Mouse (Mus musculus) liver, embryonic 16.5 days (tissue): ENCODE results near the gene AL732309.1. TPM values are rescaled to one million over a fixed set of nuclear protein-coding genes. Genes with fewer than 3 reads are reported as not detected.
"Not testable (repeated sequence)": the region's sequence is repeated elsewhere in the genome, so short reads cannot be mapped to it uniquely, and the experiment has no call there.

ENCODE experiments used
- ATAC-seq: fragments of 200-750 bp; cut with Nextera tagmentation; 2 replicates; pipeline ENCODE4 v1.8.0; 2017; ENCODE audit warnings: low read depth, mild to moderate bottlenecking, moderate number of reproducible peaks, moderate library complexity
- H3K27ac ChIP-seq: fragments of 300-500 bp; sonication (generic); 2 replicates; pipeline ENCODE4 v1.5.1; 2014; ENCODE audit warnings: mild to moderate bottlenecking, low read length
- H3K27me3 ChIP-seq: fragments of 300-500 bp; sonication (generic); 2 replicates; pipeline ENCODE4 v1.6.1; 2014; ENCODE audit warnings: low read depth, low read length, mixed read lengths; ENCODE audit not compliant: control insufficient read depth, insufficient read depth
- H3K36me3 ChIP-seq: fragments of 300-500 bp; sonication (generic); 2 replicates; pipeline ENCODE4 v1.6.1; 2014; ENCODE audit warnings: mild to moderate bottlenecking; ENCODE audit not compliant: control insufficient read depth, insufficient read depth
- H3K4me1 ChIP-seq: fragments of 300-500 bp; sonication (generic); 2 replicates; pipeline ENCODE4 v1.6.1; 2014; ENCODE audit warnings: low read depth, low read length, mixed read lengths; ENCODE audit not compliant: control insufficient read depth
- H3K4me2 ChIP-seq: fragments of 300-500 bp; sonication (generic); 2 replicates; pipeline ENCODE4 v1.6.1; 2014; ENCODE audit warnings: low read depth, low read length, mixed read lengths
- H3K4me3 ChIP-seq: fragments of 300-500 bp; sonication (generic); 2 replicates; pipeline ENCODE4 v1.5.1; 2014; ENCODE audit warnings: low read depth, mild to moderate bottlenecking, low read length
- H3K9ac ChIP-seq: fragments of 300-500 bp; sonication (generic); 2 replicates; pipeline ENCODE4 v1.6.1; 2014; ENCODE audit warnings: low read depth, low read length
- H3K9me3 ChIP-seq: fragments of 300-500 bp; sonication (generic); replicated peaks from 2 replicates; pipeline ENCODE4 v1.6.1; 2016; ENCODE audit warnings: low read length; ENCODE audit not compliant: control insufficient read depth
- WGBS: fragments of 180-500 bp; shearing (Covaris S2); extraction: QIAGEN DNeasy Blood & Tissue Kit; methylation state at CpG from one replicate; pipeline ENCODE4 v1.1.7; 2014; ENCODE audit not compliant: insufficient replicate concordance; 5-methylcytosine and 5-hydroxymethylcytosine counted together
- polyA plus RNA-seq: library from polyadenylated mRNA; unstranded; fragments of >200 nt; fragmentation: Nextera tagmentation; extraction: Ambion mirVana; gene quantifications from 2 replicates; pipeline ENCODE4 v1.2.1, GENCODE M21; 2015

AL732309.1 gene
- polyA plus RNA-seq, 1 experiment from 2014 or later = 1.8 TPM

GRCm38 (mm10) chr2:25262795-25263622 lies 16.3 kb upstream of the AL732309.1 start:
- peak; percentile 14 for ATAC-seq
- peak overlapping the region; percentile 100 for H3K4me2 ChIP-seq
- H3K9ac ChIP-seq = peak overlapping the region; percentile 81
- H3K27ac ChIP-seq = peak overlapping the region; percentile 74
- peak overlapping the region; percentile 89 for H3K4me3 ChIP-seq
- H3K36me3 ChIP-seq = no peaks in the 10 kb centered on the region
- H3K27me3 ChIP-seq = no peaks in the 10 kb centered on the region
- under 1% methylated on average over 82 of the region's 82 CpGs for WGBS
- no peaks in the 10 kb centered on the region for H3K9me3 ChIP-seq
- H3K4me1 ChIP-seq = peaks cover 54% of the 10 kb centered on the region

- ATAC-seq = peak; percentile 98
- Histone ChIP-seq H3K9me3 (no peaks in the 10 kb centered on the region), H3K4me3 (peak within 1 kb of the TSS; percentile 89), H3K4me2 (peak within 1 kb of the TSS; percentile 100), H3K9ac (peak within 1 kb of the TSS; percentile 81), H3K27me3 (no peaks in the 10 kb centered on the region), H3K27ac (peak within 1 kb of the TSS; percentile 74), H3K36me3 (no peaks in the 10 kb centered on the region), H3K4me1 (peaks cover 48% of the 10 kb centered on the region)
- under 1% methylated on average over 39 of the region's 39 CpGs for WGBS
Observed at GRCm38 (mm10) chr2:25262291-25262767, 15.7 kb upstream of the AL732309.1 start, which contains the start of gene Tprn. Gene Tprn (plus strand): TSS chr2:25262618.

GRCm38 (mm10) chr2:25261870-25262269 lies 15.2 kb upstream of the AL732309.1 start:
- Histone ChIP-seq H3K27ac (peak overlapping the region; percentile 68), H3K27me3 (no peaks in the 10 kb centered on the region), H3K4me3 (peak overlapping the region; percentile 89), H3K9ac (peak overlapping the region; percentile 69), H3K4me2 (peak overlapping the region; percentile 100), H3K9me3 (no peaks in the 10 kb centered on the region), H3K36me3 (no peaks in the 10 kb centered on the region), H3K4me1 (peaks cover 43% of the 10 kb centered on the region)
- ATAC-seq = peak; percentile 1
- WGBS = 44% methylated on average over 11 of the region's 12 CpGs

- H3K27ac ChIP-seq = no peak overlapping the region
- H3K4me2 ChIP-seq = no peak overlapping the region
- H3K4me1 ChIP-seq = peaks cover 28% of the 10 kb centered on the region
- no peak for ATAC-seq
- no peak overlapping the region for H3K4me3 ChIP-seq
- H3K27me3 ChIP-seq = no peaks in the 10 kb centered on the region
- 38% methylated on average over 2 of the region's 2 CpGs for WGBS
- no peaks in the 10 kb centered on the region for H3K9me3 ChIP-seq
- no peak overlapping the region for H3K9ac ChIP-seq
- H3K36me3 ChIP-seq = no peaks in the 10 kb centered on the region
Observed at GRCm38 (mm10) chr2:25258887-25259286, 12.2 kb upstream of the AL732309.1 start.

- H3K27ac ChIP-seq, ATAC-seq, H3K9me3 ChIP-seq, H3K27me3 ChIP-seq, H3K4me3 ChIP-seq, H3K36me3 ChIP-seq, H3K9ac ChIP-seq, H3K4me2 ChIP-seq: not testable (repeated sequence)
- peaks cover 19% of the 10 kb centered on the region for H3K4me1 ChIP-seq
- 72% methylated on average over 5 of the region's 5 CpGs for WGBS
Observed at GRCm38 (mm10) chr2:25257250-25257649, 10.6 kb upstream of the AL732309.1 start.

GRCm38 (mm10) chr2:25256443-25257109 lies 9.9 kb upstream of the AL732309.1 start:
- not testable (repeated sequence) for H3K36me3 ChIP-seq, ATAC-seq, H3K27ac ChIP-seq, H3K9me3 ChIP-seq, H3K27me3 ChIP-seq
- Histone ChIP-seq H3K9ac (peak overlapping the region; percentile 91), H3K4me2 (peak overlapping the region; percentile 73), H3K4me1 (peaks cover 14% of the 10 kb centered on the region), H3K4me3 (peak overlapping the region; percentile 100)
- 40% methylated on average over 11 of the region's 12 CpGs for WGBS

- peak within 1 kb of the TSS; percentile 100 for H3K4me3 ChIP-seq
- H3K36me3 ChIP-seq = peaks cover 5% of the 10 kb centered on the region; the same call in 1 of the 2 replicates
- H3K4me1 ChIP-seq = peaks cover 14% of the 10 kb centered on the region
- H3K4me2 ChIP-seq = peak within 1 kb of the TSS; percentile 73
- peak; percentile 88 for ATAC-seq
- no peaks in the 10 kb centered on the region for H3K9me3 ChIP-seq
- H3K9ac ChIP-seq = peak within 1 kb of the TSS; percentile 91
- under 1% methylated on average over 39 of the region's 39 CpGs for WGBS
- peak within 1 kb of the TSS; percentile 87 for H3K27ac ChIP-seq
- H3K27me3 ChIP-seq = no peaks in the 10 kb centered on the region
Observed at GRCm38 (mm10) chr2:25255284-25255779, 8.7 kb upstream of the AL732309.1 start, which contains the start of gene Tmem203. Gene Tmem203 (plus strand): TSS chr2:25255439.

GRCm38 (mm10) chr2:25252331-25252730 lies 5.7 kb upstream of the AL732309.1 start:
- Histone ChIP-seq H3K36me3 (peaks cover 15% of the 10 kb centered on the region), H3K4me3 (no peak overlapping the region), H3K27me3 (no peaks in the 10 kb centered on the region), H3K9ac (no peak overlapping the region), H3K27ac (no peak overlapping the region), H3K4me1 (peaks cover 14% of the 10 kb centered on the region), H3K4me2 (no peak overlapping the region), H3K9me3 (no peaks in the 10 kb centered on the region)
- WGBS = 76% methylated on average over 1 of the region's 1 CpGs
- no peak for ATAC-seq
